Mouse (Mus musculus): ENCODE data around the gene H2afy. TPM values are rescaled to one million over a fixed set of nuclear protein-coding genes. Genes with fewer than 3 reads are reported as not detected.

The H2afy gene
- polyA plus RNA-seq, 1 experiment from 2014 or later, result 109 TPM

GRCm38 (mm10) chr13:56125632-56126031 lies 10.5 kb downstream of the H2afy start:
- Histone ChIP-seq H3K27me3 (no peaks in the 10 kb centered on the region), H3K4me3 (replicated peaks) (no peak overlapping the region), H3K9ac (no peak overlapping the region), H3K4me2 (no peak overlapping the region), H3K9me3 (replicated peaks) (no peaks in the 10 kb centered on the region), H3K4me1 (replicated peaks) (peaks cover 2% of the 10 kb centered on the region; the same call in 1 of the 2 replicates), H3K27ac (no peak overlapping the region), H3K36me3 (peaks cover 78% of the 10 kb centered on the region)
- DNase-seq, result no peak
- WGBS (ENCODE audit: insufficient replicate concordance), result 80% methylated on average over 10 of the region's 10 CpGs
- no peak for ATAC-seq (ENCODE audit: low read depth)

GRCm38 (mm10) chr13:56123075-56123474 lies 13.1 kb downstream of the H2afy start:
- no peak for DNase-seq
- Histone ChIP-seq H3K36me3 (peaks cover 92% of the 10 kb centered on the region), H3K9ac (no peak overlapping the region), H3K4me3 (replicated peaks) (no peak overlapping the region), H3K27me3 (no peaks in the 10 kb centered on the region), H3K9me3 (replicated peaks) (no peaks in the 10 kb centered on the region), H3K4me2 (no peak overlapping the region), H3K4me1 (replicated peaks) (no peaks in the 10 kb centered on the region), H3K27ac (no peak overlapping the region)
- no peak for ATAC-seq (ENCODE audit: low read depth)
- 87% methylated on average over 5 of the region's 5 CpGs for WGBS (ENCODE audit: insufficient replicate concordance)

GRCm38 (mm10) chr13:56117991-56118765 lies 18.0 kb downstream of the H2afy start:
- DNase-seq (no peak), ATAC-seq (ENCODE audit: low read depth) (no peak)
- WGBS (ENCODE audit: insufficient replicate concordance), result 79% methylated on average over 9 of the region's 9 CpGs
- no peaks in the 10 kb centered on the region for H3K27me3 ChIP-seq
- peaks cover 23% of the 10 kb centered on the region for H3K4me1 ChIP-seq (replicated peaks)
- H3K9ac ChIP-seq, result no peak overlapping the region
- no peaks in the 10 kb centered on the region for H3K9me3 ChIP-seq (replicated peaks)
- peaks cover 81% of the 10 kb centered on the region for H3K36me3 ChIP-seq
- no peak overlapping the region for H3K4me2 ChIP-seq
- H3K4me3 ChIP-seq (replicated peaks), result no peak overlapping the region
- H3K27ac ChIP-seq, result no peak overlapping the region

GRCm38 (mm10) chr13:56115906-56116305 lies 20.3 kb downstream of the H2afy start:
- Histone ChIP-seq H3K9me3 (replicated peaks) (no peaks in the 10 kb centered on the region), H3K4me3 (replicated peaks) (no peak overlapping the region), H3K27me3 (no peaks in the 10 kb centered on the region), H3K4me2 (no peak overlapping the region), H3K4me1 (replicated peaks) (peaks cover 30% of the 10 kb centered on the region), H3K9ac (no peak overlapping the region), H3K36me3 (peaks cover 85% of the 10 kb centered on the region), H3K27ac (no peak overlapping the region)
- 73% methylated on average over 3 of the region's 3 CpGs for WGBS (ENCODE audit: insufficient replicate concordance)
- DNase-seq (no peak), ATAC-seq (ENCODE audit: low read depth) (no peak)

- Histone ChIP-seq H3K9me3 (replicated peaks) (no peaks in the 10 kb centered on the region), H3K9ac (no peak overlapping the region), H3K27ac (no peak overlapping the region), H3K27me3 (no peaks in the 10 kb centered on the region), H3K36me3 (peaks cover 86% of the 10 kb centered on the region), H3K4me3 (replicated peaks) (no peak overlapping the region), H3K4me1 (replicated peaks) (peaks cover 35% of the 10 kb centered on the region), H3K4me2 (no peak overlapping the region)
- DNase-seq (no peak), ATAC-seq (ENCODE audit: low read depth) (no peak)
- WGBS (ENCODE audit: insufficient replicate concordance), result 64% methylated on average over 9 of the region's 9 CpGs
Measured at GRCm38 (mm10) chr13:56115386-56115785, 20.8 kb downstream of the H2afy start.

GRCm38 (mm10) chr13:56113431-56114248 lies 22.5 kb downstream of the H2afy start:
- ATAC-seq (ENCODE audit: low read depth) (0 out of 2 replicates have a peak, but pooled peaks have one; percentile 14), DNase-seq (no peak)
- peaks cover 82% of the 10 kb centered on the region for H3K36me3 ChIP-seq
- H3K27ac ChIP-seq, result peak overlapping the region; percentile 52
- no peak overlapping the region for H3K4me2 ChIP-seq
- WGBS (ENCODE audit: insufficient replicate concordance), result 81% methylated on average over 19 of the region's 19 CpGs
- H3K4me1 ChIP-seq (replicated peaks), result peaks cover 36% of the 10 kb centered on the region
- no peaks in the 10 kb centered on the region for H3K9me3 ChIP-seq (replicated peaks)
- no peak overlapping the region for H3K4me3 ChIP-seq (replicated peaks)
- no peaks in the 10 kb centered on the region for H3K27me3 ChIP-seq
- no peak overlapping the region for H3K9ac ChIP-seq

- WGBS (ENCODE audit: insufficient replicate concordance), result 71% methylated on average over 13 of the region's 13 CpGs
- Histone ChIP-seq H3K9me3 (replicated peaks) (no peaks in the 10 kb centered on the region), H3K4me1 (replicated peaks) (peaks cover 36% of the 10 kb centered on the region), H3K4me2 (no peak overlapping the region), H3K27me3 (no peaks in the 10 kb centered on the region), H3K4me3 (replicated peaks) (no peak overlapping the region), H3K36me3 (peaks cover 80% of the 10 kb centered on the region), H3K9ac (no peak overlapping the region), H3K27ac (peak overlapping the region; percentile 52; the same call in 1 of the 2 replicates)
- no peak for ATAC-seq (ENCODE audit: low read depth)
- DNase-seq, result no peak
Measured at GRCm38 (mm10) chr13:56112980-56113379, 23.2 kb downstream of the H2afy start.

GRCm38 (mm10) chr13:56112496-56112895 lies 23.7 kb downstream of the H2afy start:
- Histone ChIP-seq H3K27ac (0 out of 2 replicates have a peak overlapping the region, but pooled peaks have one; percentile 4), H3K9me3 (replicated peaks) (no peaks in the 10 kb centered on the region), H3K9ac (no peak overlapping the region), H3K4me3 (replicated peaks) (no peak overlapping the region), H3K36me3 (peaks cover 80% of the 10 kb centered on the region), H3K27me3 (no peaks in the 10 kb centered on the region), H3K4me2 (no peak overlapping the region), H3K4me1 (replicated peaks) (peaks cover 36% of the 10 kb centered on the region)
- 52% methylated on average over 4 of the region's 4 CpGs for WGBS (ENCODE audit: insufficient replicate concordance)
- DNase-seq (no peak), ATAC-seq (ENCODE audit: low read depth) (no peak)

GRCm38 (mm10) chr13:56111601-56112000 lies 24.6 kb downstream of the H2afy start:
- Histone ChIP-seq H3K4me1 (replicated peaks) (peaks cover 35% of the 10 kb centered on the region), H3K36me3 (peaks cover 77% of the 10 kb centered on the region), H3K27me3 (no peaks in the 10 kb centered on the region), H3K27ac (no peak overlapping the region), H3K4me2 (no peak overlapping the region), H3K9me3 (replicated peaks) (no peaks in the 10 kb centered on the region), H3K4me3 (replicated peaks) (no peak overlapping the region), H3K9ac (no peak overlapping the region)
- ATAC-seq (ENCODE audit: low read depth) (no peak), DNase-seq (no peak)
- 84% methylated on average over 6 of the region's 6 CpGs for WGBS (ENCODE audit: insufficient replicate concordance)

GRCm38 (mm10) chr13:56110694-56111531 lies 25.2 kb downstream of the H2afy start:
- Histone ChIP-seq H3K9ac (no peak overlapping the region), H3K27ac (no peak overlapping the region), H3K27me3 (no peaks in the 10 kb centered on the region), H3K9me3 (replicated peaks) (no peaks in the 10 kb centered on the region), H3K36me3 (peaks cover 75% of the 10 kb centered on the region), H3K4me3 (replicated peaks) (no peak overlapping the region), H3K4me2 (no peak overlapping the region), H3K4me1 (replicated peaks) (peaks cover 28% of the 10 kb centered on the region)
- 76% methylated on average over 19 of the region's 19 CpGs for WGBS (ENCODE audit: insufficient replicate concordance)
- ATAC-seq (ENCODE audit: low read depth) (no peak), DNase-seq (no peak)

- H3K4me3 ChIP-seq (replicated peaks), result no peak overlapping the region
- H3K4me1 ChIP-seq (replicated peaks), result peaks cover 19% of the 10 kb centered on the region
- H3K36me3 ChIP-seq, result peaks cover 77% of the 10 kb centered on the region
- no peak for ATAC-seq (ENCODE audit: low read depth)
- H3K27ac ChIP-seq, result no peak overlapping the region
- H3K9me3 ChIP-seq (replicated peaks), result no peaks in the 10 kb centered on the region
- no peak overlapping the region for H3K9ac ChIP-seq
- 79% methylated on average over 4 of the region's 4 CpGs for WGBS (ENCODE audit: insufficient replicate concordance)
- no peaks in the 10 kb centered on the region for H3K27me3 ChIP-seq
- DNase-seq, result no peak
- no peak overlapping the region for H3K4me2 ChIP-seq
Measured at GRCm38 (mm10) chr13:56109703-56110102, 26.5 kb downstream of the H2afy start.
